8 mouse cellular contexts compared by ENCODE assay signal in genomic region chr1:191821326-191822091, GRCm38 (mm10). TPM values are rescaled to one million over a fixed set of nuclear protein-coding genes. Genes with fewer than 3 reads are reported as not detected.
DNase-seq lines count a peak whose midpoint lies in the region; ATAC-seq and TF ChIP-seq lines count a peak whose summit lies in the region.

Gene Nek2 (plus strand): TSS chr1:191821444.

- intact Hi-C loops in heart, postnatal 25 days (cut with DNase I), result no loop called here

- H3K4me1 ChIP-seq in forebrain, embryonic 14.5 days (ENCODE audit: control insufficient read depth, insufficient read depth, low read length), result peaks cover 6% of the 10 kb centered on the region; the same call in 1 of the 2 replicates
- no peaks in the 10 kb centered on the region for H3K4me1 ChIP-seq in lung, adult 2 months (ENCODE audit: control insufficient read depth, insufficient read depth, low read length)

- H3K36me3 ChIP-seq in forebrain, embryonic 14.5 days (ENCODE audit: control insufficient read depth, insufficient read depth, low read length), result peaks cover 24% of the 10 kb centered on the region

- peak; percentile 45; the same call in 1 of the 2 replicates for TF ChIP-seq POLR2A in lung, adult 2 months (IDR thresholded peaks at IDR 0.05; ENCODE audit: borderline replicate concordance, extremely low read depth, low read depth, low read length)

- peak within 1 kb of the TSS; percentile 77 for H3K9ac ChIP-seq in forebrain, embryonic 14.5 days (ENCODE audit: low read length)

- ATAC-seq in forebrain, embryonic 14.5 days, result peak; percentile 96
- peak; percentile 89 for ATAC-seq in neutrophil, adult 5-6 weeks (ENCODE audit: extremely low read depth, insufficient number of reproducible peaks, low FRiP score, poor library complexity, severe bottlenecking)

- H3K27ac ChIP-seq in forebrain, embryonic 14.5 days (ENCODE audit: low read depth, low read length), result peak within 1 kb of the TSS; percentile 70; the same call in 1 of the 2 replicates

- H3K4me3 ChIP-seq in forebrain, embryonic 14.5 days (ENCODE audit: low read depth, low read length), result peak within 1 kb of the TSS; percentile 77
- H3K4me3 ChIP-seq in lung, adult 2 months (replicated peaks; ENCODE audit: extremely low read depth, low read depth, low read length), result peak within 1 kb of the TSS; percentile 47

- no peaks in the 10 kb centered on the region for H3K27me3 ChIP-seq in forebrain, embryonic 14.5 days (replicated peaks; ENCODE audit: control insufficient read depth, insufficient read depth, low read length)

- H3K9me3 ChIP-seq in forebrain, embryonic 14.5 days (replicated peaks; ENCODE audit: control insufficient read depth, low read length), result no peaks in the 10 kb centered on the region

- TF ChIP-seq CTCF in lung, adult 2 months (IDR thresholded peaks at IDR 0.05; ENCODE audit: insufficient read depth, low read length), result no peak

- peak within 1 kb of the TSS; percentile 68 for H3K4me2 ChIP-seq in forebrain, embryonic 14.5 days (ENCODE audit: low read length)

- DNase-seq in ES-CJ7 (ENCODE audit: low read depth, low spot score), result peak; percentile 100
- DNase-seq in cerebellum, adult 11 months, result peak; percentile 88
- DNase-seq in forebrain, embryonic 14.5 days (ENCODE audit: low spot score), result peak; percentile 99
- DNase-seq in heart, postnatal 25 days (ENCODE audit: low spot score), result peak; percentile 90
- peak; percentile 96 to 99 for DNase-seq in layer of hippocampus, adult 18-20 months (ENCODE audit: low spot score in 2 of 2)
- peak; percentile 95 for DNase-seq in lung, adult 2 months
- peak; percentile 87 to 91 for DNase-seq in thymus, adult 18-20 months

- under 1% methylated on average over 78 of the region's 79 CpGs for WGBS in forebrain, embryonic 14.5 days
- WGBS in lung, adult 2 months, result under 1% methylated on average over 79 of the region's 79 CpGs

RNA-seq across cellular contexts. Expression of gene Nek2, which starts in this region (rescaled TPM):
- polyA plus RNA-seq in forebrain, embryonic 14.5 days (2014; fragmentation: Nextera tagmentation; extraction: Ambion mirVana), result 19.7 and 22.7 TPM in 2 replicates
- under 1 TPM; 0.57 to 0.78 TPM for total RNA-seq in heart, postnatal 25 days (2021)
- total RNA-seq in layer of hippocampus, adult 18-20 months (2021), result 1 to 10 TPM; 1.2 to 1.3 TPM
- polyA plus RNA-seq in lung, adult 2 months (2012; rRNA removed), result 1.9 and 3.7 TPM in 2 replicates
- total RNA-seq in neutrophil, adult 5-6 weeks (2017), result 1.5 and 2.3 TPM in 2 replicates

Comparison
In these comparisons a context has a peak if more than half of its experiments do, and no peak if none do; other contexts are left out.
1. Peak in every context shown above with its lines: DNase-seq, ATAC-seq, H3K4me3 ChIP-seq and H3K27ac ChIP-seq.
2. Peak in DNase-seq in heart, postnatal 25 days; RNA of the gene not detected or under 1 TPM.